Mouse (Mus musculus) liver, embryonic 11.5 days (tissue): Measurements from ENCODE around the gene Syngr4. TPM values are rescaled to one million over a fixed set of nuclear protein-coding genes. Genes with fewer than 3 reads are reported as not detected.
A peak's percentile ranks its signal among the peaks of the same experiment; 100 is the strongest.
"Not testable (repeated sequence)": the region's sequence is repeated elsewhere in the genome, so short reads cannot be mapped to it uniquely, and the experiment has no call there.

Experiments used
- ATAC-seq: fragments of 200-750 bp; cut with Nextera tagmentation; replicated peaks from 2 replicates; pipeline ENCODE4 v1.8.0; 2017; ENCODE audit warnings: moderate number of reproducible peaks, mild to moderate bottlenecking, moderate TSS enrichment, moderate library complexity; ENCODE audit not compliant: low FRiP score
- DNase-seq: peaks from one replicate; pipeline ENCODE4 v3.0.0-alpha.2; 2017; ENCODE audit warnings: low spot score
- H3K27ac ChIP-seq: fragments of 300-500 bp; sonication (generic); 2 replicates; pipeline ENCODE4 v1.5.1; 2014; ENCODE audit warnings: mild to moderate bottlenecking, low read depth, low read length, control low read depth
- H3K27me3 ChIP-seq: fragments of 300-500 bp; sonication (generic); replicated peaks from 2 replicates; pipeline ENCODE4 v1.6.1; 2014; ENCODE audit warnings: low read length, mixed read lengths; ENCODE audit not compliant: control insufficient read depth, insufficient read depth
- H3K36me3 ChIP-seq: fragments of 300-500 bp; sonication (generic); 2 replicates; pipeline ENCODE4 v1.6.1; 2014; ENCODE audit warnings: mild to moderate bottlenecking, low read length, moderate library complexity, mixed read lengths; ENCODE audit not compliant: control insufficient read depth, insufficient read depth
- H3K4me1 ChIP-seq: fragments of 300-500 bp; sonication (generic); replicated peaks from 2 replicates; pipeline ENCODE4 v1.6.1; 2014; ENCODE audit warnings: low read length, mixed read lengths; ENCODE audit not compliant: control insufficient read depth, insufficient read depth
- H3K4me2 ChIP-seq: fragments of 300-500 bp; sonication (generic); 2 replicates; pipeline ENCODE4 v1.6.1; 2014; ENCODE audit warnings: mild to moderate bottlenecking, control low read depth, moderate library complexity
- H3K4me3 ChIP-seq: fragments of 300-500 bp; sonication (generic); 2 replicates; pipeline ENCODE4 v1.5.1; 2014; ENCODE audit warnings: low read depth, low read length, control low read depth
- H3K9ac ChIP-seq: fragments of 300-500 bp; sonication (generic); 2 replicates; pipeline ENCODE4 v1.6.1; 2014; ENCODE audit warnings: low read depth, low read length, control low read depth
- H3K9me3 ChIP-seq: fragments of 300-500 bp; sonication (generic); 2 replicates; pipeline ENCODE4 v1.6.1; 2016; ENCODE audit warnings: low read length, inconsistent platforms, mixed read lengths; ENCODE audit not compliant: control insufficient read depth
- WGBS: fragments of 180-500 bp; shearing (Covaris S2); extraction: QIAGEN DNeasy Blood & Tissue Kit; methylation state at CpG from one replicate; pipeline ENCODE4 v1.1.7; 2014; 5-methylcytosine and 5-hydroxymethylcytosine counted together
- polyA plus RNA-seq: library from polyadenylated mRNA; unstranded; fragments of >200 nt; fragmentation: Nextera tagmentation; extraction: Ambion mirVana; gene quantifications from 2 replicates; pipeline ENCODE4 v1.2.1, GENCODE M21; 2014

Gene Syngr4
- polyA plus RNA-seq, 1 experiment from 2014 or later, result 1.0 TPM

DNA sequence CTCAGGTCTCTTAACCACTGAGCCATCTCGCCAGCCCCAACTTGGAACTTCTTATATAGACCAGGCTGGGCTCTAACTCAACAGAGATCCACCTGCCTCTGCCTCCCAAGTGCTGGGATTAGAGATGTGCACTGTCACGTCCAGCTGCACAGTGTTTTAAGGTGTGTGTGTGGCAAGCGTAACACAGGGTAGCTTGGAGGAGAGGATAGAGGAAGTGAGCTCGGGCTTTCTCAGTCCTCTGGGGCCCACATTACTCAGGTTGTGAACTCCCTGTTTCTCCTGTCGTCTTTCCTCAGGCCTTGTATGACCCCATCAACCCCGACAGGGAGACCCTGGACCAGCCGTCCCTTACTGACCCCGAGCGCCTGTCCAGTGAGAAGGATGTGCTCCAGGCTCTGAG is 10.1 kb upstream of the Syngr4 start:
- H3K27ac ChIP-seq, result no peak overlapping the region
- 82% methylated on average over 9 of the region's 9 CpGs for WGBS
- ATAC-seq (no peak), DNase-seq (no peak)
- no peak overlapping the region for H3K4me2 ChIP-seq
- 0 out of 2 replicates have a peak, but pooled peaks cover 2% of the 10 kb centered on the region for H3K4me1 ChIP-seq
- H3K4me3 ChIP-seq, result no peak overlapping the region
- no peak overlapping the region for H3K9ac ChIP-seq
- peaks cover 11% of the 10 kb centered on the region; the same call in 1 of the 2 replicates for H3K36me3 ChIP-seq
- no peaks in the 10 kb centered on the region; the same call in 1 of the 2 replicates for H3K9me3 ChIP-seq
- H3K27me3 ChIP-seq, result no peaks in the 10 kb centered on the region

GRCm38 (mm10) chr7:45902481-45903002 is 6.0 kb upstream of the Syngr4 start:
- H3K9ac ChIP-seq, result no peak overlapping the region
- H3K27me3 ChIP-seq, result no peaks in the 10 kb centered on the region
- WGBS, result 80% methylated on average over 11 of the region's 12 CpGs
- DNase-seq, result no peak
- H3K4me1 ChIP-seq, result peaks cover 4% of the 10 kb centered on the region; the same call in 1 of the 2 replicates
- ATAC-seq, result no peak
- H3K4me3 ChIP-seq, result no peak overlapping the region
- H3K36me3 ChIP-seq, result no peaks in the 10 kb centered on the region
- H3K4me2 ChIP-seq, result no peak overlapping the region
- H3K27ac ChIP-seq, result no peak overlapping the region
- no peaks in the 10 kb centered on the region for H3K9me3 ChIP-seq

- H3K9ac ChIP-seq, result no peak overlapping the region
- H3K27me3 ChIP-seq, result no peaks in the 10 kb centered on the region
- WGBS, result 52% methylated on average over 5 of the region's 5 CpGs
- DNase-seq (no peak), ATAC-seq (peak; percentile 60)
- no peaks in the 10 kb centered on the region for H3K36me3 ChIP-seq
- no peak overlapping the region for H3K4me2 ChIP-seq
- H3K4me1 ChIP-seq, result peaks cover 4% of the 10 kb centered on the region; the same call in 1 of the 2 replicates
- no peaks in the 10 kb centered on the region for H3K9me3 ChIP-seq
- no peak overlapping the region for H3K27ac ChIP-seq
- no peak overlapping the region for H3K4me3 ChIP-seq
Observed at GRCm38 (mm10) chr7:45901562-45901961, 5.0 kb upstream of the Syngr4 start.

GRCm38 (mm10) chr7:45898125-45898524 is 1.6 kb upstream of the Syngr4 start:
- H3K4me1 ChIP-seq, ATAC-seq, DNase-seq, H3K36me3 ChIP-seq, H3K27me3 ChIP-seq, H3K9me3 ChIP-seq: not testable (repeated sequence)
- Histone ChIP-seq H3K4me3 (peak overlapping the region; percentile 58), H3K4me2 (peak overlapping the region; percentile 77), H3K9ac (peak overlapping the region; percentile 80; the same call in 1 of the 2 replicates), H3K27ac (peak overlapping the region; percentile 70; the same call in 1 of the 2 replicates)
- WGBS, result 51% methylated on average over 4 of the region's 4 CpGs

- Histone ChIP-seq H3K4me2 (peak overlapping the region; percentile 77), H3K9ac (peak overlapping the region; percentile 80), H3K36me3 (no peaks in the 10 kb centered on the region), H3K4me3 (peak overlapping the region; percentile 58), H3K9me3 (no peaks in the 10 kb centered on the region), H3K27ac (peak overlapping the region; percentile 70), H3K27me3 (no peaks in the 10 kb centered on the region), H3K4me1 (peaks cover 8% of the 10 kb centered on the region)
- 1% methylated on average over 19 of the region's 19 CpGs for WGBS
- DNase-seq (peak; percentile 69), ATAC-seq (peak; percentile 69)
Observed at GRCm38 (mm10) chr7:45897258-45897757, 794 bp upstream of the Syngr4 start.

- Histone ChIP-seq H3K9ac (peak overlapping the region; percentile 54), H3K36me3 (no peaks in the 10 kb centered on the region), H3K9me3 (no peaks in the 10 kb centered on the region), H3K4me3 (0 out of 2 replicates have a peak overlapping the region, but pooled peaks have one; percentile 58), H3K4me1 (peaks cover 5% of the 10 kb centered on the region), H3K27ac (peak overlapping the region; percentile 49; the same call in 1 of the 2 replicates), H3K27me3 (no peaks in the 10 kb centered on the region), H3K4me2 (peak overlapping the region; percentile 55)
- ATAC-seq (no peak; the same call in 1 of the 2 replicates), DNase-seq (no peak)
- WGBS, result 72% methylated on average over 6 of the region's 6 CpGs
Observed at GRCm38 (mm10) chr7:45895931-45896516, 490 bp downstream of the Syngr4 start.

DNA sequence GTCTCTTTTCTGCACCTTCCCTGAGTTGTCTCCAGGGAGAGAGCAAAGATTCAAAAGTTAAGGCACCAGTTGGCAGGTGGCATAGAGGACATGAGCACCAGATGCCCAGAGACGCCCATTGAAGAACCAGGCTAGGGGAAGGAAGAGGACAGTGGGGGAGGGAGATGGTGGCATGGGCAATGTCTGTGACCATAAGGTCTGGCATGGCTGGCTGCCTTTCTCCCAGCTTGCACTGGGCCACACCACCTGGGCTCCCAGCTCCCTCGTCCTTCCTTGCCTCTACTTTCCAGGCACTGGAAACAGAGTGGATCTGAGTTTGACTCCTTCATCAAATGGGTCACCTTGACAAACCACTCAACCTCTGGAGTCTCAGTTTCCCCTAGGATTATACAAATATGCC is 3.9 kb downstream of the Syngr4 start:
- DNase-seq, result no peak
- no peak overlapping the region for H3K4me3 ChIP-seq
- ATAC-seq, result no peak
- WGBS, result 76% methylated on average over 2 of the region's 2 CpGs
- no peaks in the 10 kb centered on the region for H3K9me3 ChIP-seq
- no peaks in the 10 kb centered on the region for H3K36me3 ChIP-seq
- no peaks in the 10 kb centered on the region for H3K27me3 ChIP-seq
- H3K4me1 ChIP-seq, result peaks cover 5% of the 10 kb centered on the region; the same call in 1 of the 2 replicates
- no peak overlapping the region for H3K27ac ChIP-seq
- H3K9ac ChIP-seq, result no peak overlapping the region
- no peak overlapping the region for H3K4me2 ChIP-seq

GRCm38 (mm10) chr7:45887246-45887645 is 9.3 kb downstream of the Syngr4 start:
- WGBS, result 28% methylated on average over 3 of the region's 3 CpGs
- DNase-seq (no peak), ATAC-seq (no peak)
- H3K4me2 ChIP-seq, result no peak overlapping the region
- H3K4me3 ChIP-seq, result no peak overlapping the region
- peaks cover 21% of the 10 kb centered on the region for H3K36me3 ChIP-seq
- no peaks in the 10 kb centered on the region for H3K27me3 ChIP-seq
- no peaks in the 10 kb centered on the region for H3K4me1 ChIP-seq
- H3K27ac ChIP-seq, result no peak overlapping the region
- H3K9me3 ChIP-seq, result no peaks in the 10 kb centered on the region
- H3K9ac ChIP-seq, result no peak overlapping the region

GRCm38 (mm10) chr7:45881011-45881410 is 15.5 kb downstream of the Syngr4 start:
- no peak overlapping the region for H3K27ac ChIP-seq
- H3K4me1 ChIP-seq, result no peaks in the 10 kb centered on the region
- H3K9ac ChIP-seq, result no peak overlapping the region
- no peaks in the 10 kb centered on the region for H3K9me3 ChIP-seq
- ATAC-seq (no peak), DNase-seq (no peak)
- 87% methylated on average over 2 of the region's 2 CpGs for WGBS
- H3K27me3 ChIP-seq, result no peaks in the 10 kb centered on the region
- H3K4me3 ChIP-seq, result no peak overlapping the region
- no peak overlapping the region for H3K4me2 ChIP-seq
- H3K36me3 ChIP-seq, result peaks cover 63% of the 10 kb centered on the region
